8 mouse cellular contexts compared by ENCODE assay signal in genomic region chr1:161999882-162000371, GRCm38 (mm10). TPM values are rescaled to one million over a fixed set of nuclear protein-coding genes. Genes with fewer than 3 reads are reported as not detected.
DNase-seq lines count a peak whose midpoint lies in the region; ATAC-seq and TF ChIP-seq lines count a peak whose summit lies in the region.

No protein-coding gene starts in this region.

- H3K4me1 ChIP-seq in embryonic fibroblast, embryonic 13.5 days (ENCODE audit: control insufficient read depth, insufficient read depth, low read length), result peaks cover 21% of the 10 kb centered on the region
- H3K4me1 ChIP-seq in heart, embryonic 13.5 days, result peaks cover 38% of the 10 kb centered on the region
- H3K4me1 ChIP-seq in kidney, postnatal 0 days (replicated peaks; ENCODE audit: insufficient read depth, low read length), result peaks cover 6% of the 10 kb centered on the region
- H3K4me1 ChIP-seq in liver, embryonic 11.5 days (replicated peaks; ENCODE audit: control insufficient read depth, insufficient read depth, low read length), result peaks cover 8% of the 10 kb centered on the region; the same call in 1 of the 2 replicates

- no peaks in the 10 kb centered on the region for H3K9me3 ChIP-seq in heart, embryonic 13.5 days
- no peaks in the 10 kb centered on the region for H3K9me3 ChIP-seq in kidney, postnatal 0 days (replicated peaks; ENCODE audit: low read length)
- no peaks in the 10 kb centered on the region for H3K9me3 ChIP-seq in liver, embryonic 11.5 days (ENCODE audit: control insufficient read depth, low read length)

- H3K27ac ChIP-seq in embryonic fibroblast, embryonic 13.5 days (ENCODE audit: insufficient read depth, low read length), result peak overlapping the region; percentile 100
- peak overlapping the region; percentile 82 for H3K27ac ChIP-seq in heart, embryonic 13.5 days (replicated peaks)
- H3K27ac ChIP-seq in kidney, postnatal 0 days, result peak overlapping the region; percentile 39; the same call in 1 of the 2 replicates
- no peak overlapping the region for H3K27ac ChIP-seq in liver, embryonic 11.5 days (ENCODE audit: low read depth, low read length)

- no peaks in the 10 kb centered on the region for H3K27me3 ChIP-seq in heart, embryonic 13.5 days (replicated peaks)
- no peaks in the 10 kb centered on the region for H3K27me3 ChIP-seq in kidney, postnatal 0 days (ENCODE audit: insufficient read depth, low read length)
- H3K27me3 ChIP-seq in liver, embryonic 11.5 days (replicated peaks; ENCODE audit: control insufficient read depth, insufficient read depth, low read length), result no peaks in the 10 kb centered on the region

- WGBS in heart, embryonic 13.5 days, result 13% methylated on average over 4 of the region's 4 CpGs
- WGBS in kidney, postnatal 0 days, result 4% methylated on average over 4 of the region's 4 CpGs
- WGBS in liver, embryonic 11.5 days, result 11% methylated on average over 4 of the region's 4 CpGs

- no peaks in the 10 kb centered on the region for H3K36me3 ChIP-seq in heart, embryonic 13.5 days
- H3K36me3 ChIP-seq in kidney, postnatal 0 days (ENCODE audit: insufficient read depth, low read length), result no peaks in the 10 kb centered on the region
- H3K36me3 ChIP-seq in liver, embryonic 11.5 days (ENCODE audit: control insufficient read depth, insufficient read depth, low read length), result no peaks in the 10 kb centered on the region

- peak overlapping the region; percentile 58 for H3K4me2 ChIP-seq in heart, embryonic 13.5 days
- H3K4me2 ChIP-seq in kidney, postnatal 0 days (ENCODE audit: low read length), result peak overlapping the region; percentile 45
- 0 out of 2 replicates have a peak overlapping the region, but pooled peaks have one; percentile 23 for H3K4me2 ChIP-seq in liver, embryonic 11.5 days

- no peak for ATAC-seq in heart, embryonic 13.5 days (ENCODE audit: extremely low read depth, insufficient number of reproducible peaks, low FRiP score, low TSS enrichment)
- no peak for ATAC-seq in kidney, postnatal 0 days (replicated peaks; ENCODE audit: low FRiP score, low read depth)
- peak; percentile 55; the same call in 1 of the 2 replicates for ATAC-seq in liver, embryonic 11.5 days (replicated peaks; ENCODE audit: low FRiP score)

- no peak for TF ChIP-seq CTCF in embryonic fibroblast, embryonic 13.5 days (IDR thresholded peaks at IDR 0.05; ENCODE audit: borderline replicate concordance, insufficient read depth, low read length)
- TF ChIP-seq CTCF in kidney, postnatal 0 days (IDR thresholded peaks at IDR 0.05; ENCODE audit: low read depth), result peak; percentile 91

- H3K9ac ChIP-seq in heart, embryonic 13.5 days, result peak overlapping the region; percentile 73
- no peak overlapping the region for H3K9ac ChIP-seq in kidney, postnatal 0 days (ENCODE audit: low read depth, low read length)
- H3K9ac ChIP-seq in liver, embryonic 11.5 days (ENCODE audit: low read depth, low read length), result 0 out of 2 replicates have a peak overlapping the region, but pooled peaks have one; percentile 35

- no peak; the same call in 1 of the 2 replicates for TF ChIP-seq POLR2A in embryonic fibroblast, embryonic 13.5 days (IDR thresholded peaks at IDR 0.05; ENCODE audit: low read depth, low read length)

- peak; percentile 52 to 63 for DNase-seq in CD8-positive naive resting alpha-beta T cell, adult 2 months (ENCODE audit: low read depth in 2 of 2, low spot score in 2 of 2)
- peak; percentile 87 for DNase-seq in brain, adult 2 months (ENCODE audit: low read depth, low spot score)
- DNase-seq in kidney, postnatal 0 days (ENCODE audit: low spot score), result peak; percentile 94
- DNase-seq in liver, embryonic 11.5 days (ENCODE audit: low spot score), result peak; percentile 50
- peak; percentile 84 for DNase-seq in naive thymus-derived CD4-positive, alpha-beta T cell, adult 2 months (ENCODE audit: low read depth)
- peak; percentile 37 to 38 for DNase-seq in thymus, postnatal 36 days

- H3K4me3 ChIP-seq in embryonic fibroblast, embryonic 13.5 days (ENCODE audit: insufficient read depth, low read length), result no peak overlapping the region
- peak overlapping the region; percentile 23; the same call in 1 of the 2 replicates for H3K4me3 ChIP-seq in heart, embryonic 13.5 days
- H3K4me3 ChIP-seq in kidney, postnatal 0 days (replicated peaks; ENCODE audit: low read depth, low read length), result no peak overlapping the region
- no peak overlapping the region for H3K4me3 ChIP-seq in liver, embryonic 11.5 days (ENCODE audit: low read depth, low read length)

RNA-seq across cellular contexts. Expression of gene 4930558K02Rik, which starts 20.5 kb away (rescaled TPM):
- polyA plus RNA-seq in embryonic fibroblast, embryonic 13.5 days (2011; ENCODE audit: insufficient read length, low read depth, missing spikeins), result not detected in 2 replicates
- polyA plus RNA-seq in heart, embryonic 13.5 days (2015; fragmentation: Nextera tagmentation; extraction: Ambion mirVana), result not detected in 2 replicates
- polyA plus RNA-seq in kidney, postnatal 0 days (2015; fragmentation: Nextera tagmentation; extraction: Ambion mirVana), result not detected in 2 replicates
- not detected in 2 replicates for polyA plus RNA-seq in liver, embryonic 11.5 days (2014; fragmentation: Nextera tagmentation; extraction: Ambion mirVana)

RNA-seq across cellular contexts. Expression of gene Pigc, which starts 30.9 kb away (rescaled TPM):
- polyA plus RNA-seq in embryonic fibroblast, embryonic 13.5 days (2011; ENCODE audit: insufficient read length, low read depth, missing spikeins), result 31.0 and 38.6 TPM in 2 replicates
- 24.0 and 25.0 TPM in 2 replicates for polyA plus RNA-seq in heart, embryonic 13.5 days (2015; fragmentation: Nextera tagmentation; extraction: Ambion mirVana)
- 41.4 and 43.7 TPM in 2 replicates for polyA plus RNA-seq in kidney, postnatal 0 days (2015; fragmentation: Nextera tagmentation; extraction: Ambion mirVana)
- 22.8 and 25.0 TPM in 2 replicates for polyA plus RNA-seq in liver, embryonic 11.5 days (2014; fragmentation: Nextera tagmentation; extraction: Ambion mirVana)

Comparison
In these comparisons a context has a peak if more than half of its experiments do, and no peak if none do; other contexts are left out.
1. DNase-seq: peak in every context shown above with its lines; median percentile 94 in kidney, postnatal 0 days; 87 in brain, adult 2 months; 84 in naive thymus-derived CD4-positive, alpha-beta T cell, adult 2 months; 58 in CD8-positive naive resting alpha-beta T cell, adult 2 months; 50 in liver, embryonic 11.5 days; 38 in thymus, postnatal 36 days.